In genomic region chr11:18845466-18845865, GRCm38 (mm10) we compare ENCODE assay signal across 20 mouse cellular contexts.
DNase-seq lines count a peak whose midpoint lies in the region; ATAC-seq and TF ChIP-seq lines count a peak whose summit lies in the region.
"Had no signal": no experiment of that assay in that cellular context is flagged by ENCODE, and none has a peak within 500 bp of the region (broad histone marks: within the 10 kb centered on the region; RNA-seq: fewer than 3 reads in every experiment).

No protein-coding gene starts in this region.

- TF ChIP-seq POLR2A in embryonic fibroblast, embryonic 13.5 days (IDR thresholded peaks at IDR 0.05; ENCODE audit: low read depth, low read length), result no peak

- 78% methylated on average over 6 of the region's 6 CpGs for WGBS in hindbrain, postnatal 0 days
- 86% methylated on average over 6 of the region's 6 CpGs for whole genome bisulfite sequencing in hindbrain, embryonic 12.5 days
- 94% methylated on average over 6 of the region's 6 CpGs for WGBS in midbrain, postnatal 0 days
- 90% methylated on average over 6 of the region's 6 CpGs for WGBS in midbrain, embryonic 10.5 days
- 45% methylated on average over 6 of the region's 6 CpGs for WGBS in limb, embryonic 15.5 days

- no peak overlapping the region for H3K27ac ChIP-seq in hindbrain, postnatal 0 days
- H3K27ac ChIP-seq in hindbrain, embryonic 12.5 days, result no peak overlapping the region
- no peak overlapping the region for H3K27ac ChIP-seq in midbrain, postnatal 0 days (ENCODE audit: low read depth, low read length)
- H3K27ac ChIP-seq in midbrain, embryonic 10.5 days (replicated peaks), result no peak overlapping the region
- peak overlapping the region; percentile 45; the same call in 1 of the 2 replicates for H3K27ac ChIP-seq in embryonic fibroblast, embryonic 13.5 days (ENCODE audit: insufficient read depth, low read length)
- no peak overlapping the region for H3K27ac ChIP-seq in limb, embryonic 15.5 days
- H3K27ac ChIP-seq: forebrain, embryonic 12.5 days; hindbrain, embryonic 10.5 days; left cerebral cortex, adult 2 months; liver, embryonic 14.5 days; macrophage; neural tube, embryonic 12.5 days had no signal

- H3K27me3 ChIP-seq in hindbrain, postnatal 0 days (ENCODE audit: insufficient read depth, low read length), result no peaks in the 10 kb centered on the region
- H3K27me3 ChIP-seq in hindbrain, embryonic 12.5 days, result no peaks in the 10 kb centered on the region
- no peaks in the 10 kb centered on the region for H3K27me3 ChIP-seq in midbrain, postnatal 0 days (ENCODE audit: insufficient read depth, low read length)
- H3K27me3 ChIP-seq in midbrain, embryonic 10.5 days (ENCODE audit: low read depth, poor library complexity, severe bottlenecking), result no peaks in the 10 kb centered on the region
- H3K27me3 ChIP-seq in limb, embryonic 15.5 days, result no peaks in the 10 kb centered on the region
- H3K27me3 ChIP-seq: forebrain, embryonic 12.5 days; neural tube, embryonic 12.5 days had no signal

- H3K9ac ChIP-seq in hindbrain, postnatal 0 days (replicated peaks; ENCODE audit: low read length), result no peak overlapping the region
- no peak overlapping the region for H3K9ac ChIP-seq in hindbrain, embryonic 12.5 days
- no peak overlapping the region for H3K9ac ChIP-seq in midbrain, postnatal 0 days (replicated peaks; ENCODE audit: low read length, poor library complexity, severe bottlenecking)
- no peak overlapping the region for H3K9ac ChIP-seq in limb, embryonic 15.5 days
- H3K9ac ChIP-seq: forebrain, embryonic 12.5 days; liver, embryonic 14.5 days; neural tube, embryonic 12.5 days had no signal

- peak; percentile 36 for DNase-seq in hindbrain, postnatal 0 days (ENCODE audit: low spot score)
- peak; percentile 22 for DNase-seq in midbrain, postnatal 0 days (ENCODE audit: low spot score)
- DNase-seq in midbrain, embryonic 10.5 days (ENCODE audit: low spot score), result no peak
- no peak for DNase-seq in liver
- DNase-seq: adrenal gland, postnatal 36 days; cerebellum, adult 8-10 months; gastrocnemius, postnatal 14 days; kidney, postnatal 36 days; thymus, postnatal 14 days had no signal

- no peaks in the 10 kb centered on the region for H3K4me1 ChIP-seq in hindbrain, postnatal 0 days (ENCODE audit: insufficient read depth, low read length)
- H3K4me1 ChIP-seq in hindbrain, embryonic 12.5 days, result no peaks in the 10 kb centered on the region
- H3K4me1 ChIP-seq in midbrain, postnatal 0 days (ENCODE audit: insufficient read depth, low read length), result no peaks in the 10 kb centered on the region
- H3K4me1 ChIP-seq in midbrain, embryonic 10.5 days, result no peaks in the 10 kb centered on the region
- peaks cover 3% of the 10 kb centered on the region for H3K4me1 ChIP-seq in embryonic fibroblast, embryonic 13.5 days (ENCODE audit: control insufficient read depth, insufficient read depth, low read length)
- 0 out of 2 replicates have a peak, but pooled peaks cover 3% of the 10 kb centered on the region for H3K4me1 ChIP-seq in limb, embryonic 15.5 days
- H3K4me1 ChIP-seq: forebrain, embryonic 12.5 days; hindbrain, embryonic 10.5 days; neural tube, embryonic 12.5 days had no signal

- no peaks in the 10 kb centered on the region for H3K36me3 ChIP-seq in hindbrain, postnatal 0 days (ENCODE audit: insufficient read depth, low read length)
- H3K36me3 ChIP-seq in hindbrain, embryonic 12.5 days, result no peaks in the 10 kb centered on the region
- no peaks in the 10 kb centered on the region for H3K36me3 ChIP-seq in midbrain, postnatal 0 days (ENCODE audit: insufficient read depth, low read length)
- no peaks in the 10 kb centered on the region for H3K36me3 ChIP-seq in midbrain, embryonic 10.5 days
- no peaks in the 10 kb centered on the region for H3K36me3 ChIP-seq in limb, embryonic 15.5 days
- H3K36me3 ChIP-seq: forebrain, embryonic 12.5 days; hindbrain, embryonic 10.5 days; neural tube, embryonic 12.5 days had no signal

- H3K4me2 ChIP-seq in hindbrain, postnatal 0 days (ENCODE audit: low read depth, low read length), result no peak overlapping the region
- H3K4me2 ChIP-seq in hindbrain, embryonic 12.5 days (replicated peaks), result no peak overlapping the region
- H3K4me2 ChIP-seq in midbrain, postnatal 0 days (ENCODE audit: low read depth, low read length, poor library complexity, severe bottlenecking), result no peak overlapping the region
- H3K4me2 ChIP-seq in limb, embryonic 15.5 days, result no peak overlapping the region
- H3K4me2 ChIP-seq: forebrain, embryonic 12.5 days; midbrain, embryonic 11.5 days; neural tube, embryonic 12.5 days had no signal

- no peaks in the 10 kb centered on the region for H3K9me3 ChIP-seq in hindbrain, postnatal 0 days (ENCODE audit: low read length)
- H3K9me3 ChIP-seq in hindbrain, embryonic 12.5 days (replicated peaks), result no peaks in the 10 kb centered on the region
- no peaks in the 10 kb centered on the region for H3K9me3 ChIP-seq in midbrain, postnatal 0 days (ENCODE audit: low read length)
- no peaks in the 10 kb centered on the region for H3K9me3 ChIP-seq in midbrain, embryonic 10.5 days (replicated peaks)
- H3K9me3 ChIP-seq in limb, embryonic 15.5 days, result no peaks in the 10 kb centered on the region
- H3K9me3 ChIP-seq: forebrain, embryonic 12.5 days; hindbrain, embryonic 10.5 days; neural tube, embryonic 12.5 days had no signal

- TF ChIP-seq CTCF in hindbrain, postnatal 0 days (IDR thresholded peaks at IDR 0.05; ENCODE audit: low read depth), result no peak
- no peak for TF ChIP-seq CTCF in midbrain, postnatal 0 days (IDR thresholded peaks at IDR 0.05)
- no peak for TF ChIP-seq CTCF in embryonic fibroblast, embryonic 13.5 days (IDR thresholded peaks at IDR 0.05; ENCODE audit: borderline replicate concordance, insufficient read depth, low read length)

- ATAC-seq in hindbrain, postnatal 0 days, result no peak
- no peak for ATAC-seq in hindbrain, embryonic 12.5 days (ENCODE audit: low FRiP score)
- no peak; the same call in 1 of the 2 replicates for ATAC-seq in midbrain, postnatal 0 days (ENCODE audit: low FRiP score)
- ATAC-seq in limb, embryonic 15.5 days (ENCODE audit: insufficient number of reproducible peaks, low FRiP score, low TSS enrichment, low read depth), result peak; percentile 67; the same call in 1 of the 2 replicates
- no peak for ATAC-seq in monocyte, adult 5-6 weeks (replicated peaks; ENCODE audit: insufficient number of reproducible peaks, low FRiP score, low TSS enrichment, poor library complexity, severe bottlenecking)

- H3K4me3 ChIP-seq in hindbrain, postnatal 0 days (ENCODE audit: low read length), result no peak overlapping the region
- no peak overlapping the region for H3K4me3 ChIP-seq in hindbrain, embryonic 12.5 days
- H3K4me3 ChIP-seq in midbrain, postnatal 0 days (ENCODE audit: low read depth, low read length), result no peak overlapping the region
- no peak overlapping the region for H3K4me3 ChIP-seq in midbrain, embryonic 10.5 days
- H3K4me3 ChIP-seq in embryonic fibroblast, embryonic 13.5 days (ENCODE audit: insufficient read depth, low read length), result no peak overlapping the region
- H3K4me3 ChIP-seq in limb, embryonic 15.5 days, result no peak overlapping the region
- H3K4me3 ChIP-seq: forebrain, embryonic 12.5 days; hindbrain, embryonic 10.5 days; left cerebral cortex, adult 2 months; neural tube, embryonic 12.5 days had no signal

Comparison
In these comparisons a context has a peak if more than half of its experiments do, and no peak if none do; other contexts are left out.
1. DNase-seq: peak in hindbrain, postnatal 0 days (single experiment) and midbrain, postnatal 0 days (single experiment); none in midbrain, embryonic 10.5 days (single experiment) and liver (single experiment).